Mouse (Mus musculus) heart, embryonic 14.5 days (tissue): ENCODE data around the gene Rufy2. TPM values are rescaled to one million over a fixed set of nuclear protein-coding genes. Genes with fewer than 3 reads are reported as not detected.
A peak's percentile ranks its signal among the peaks of the same experiment; 100 is the strongest.

Experiments used
- ATAC-seq: fragments of 200-750 bp; cut with Nextera tagmentation; 2 replicates; pipeline ENCODE4 v1.8.0; 2017; ENCODE audit warnings: low read depth, moderate TSS enrichment; ENCODE audit not compliant: insufficient number of reproducible peaks, insufficient read depth, low FRiP score
- H3K27ac ChIP-seq, 2 experiments: fragments of 200-500 bp in 1 of 2; fragments of 300-500 bp in 1 of 2; sonication (generic) in 1 of 2; replicated peaks in 1 of 2; 2 replicates each; pipeline ENCODE4 v1.5.1; 2012 to 2014; ENCODE audit warnings: low read depth in 2 of 2, low read length in 2 of 2, control low read depth in 1 of 2, mild to moderate bottlenecking in 1 of 2, mixed read lengths in 1 of 2; ENCODE audit not compliant: control insufficient read depth in 1 of 2, insufficient read depth in 1 of 2
- H3K27me3 ChIP-seq: fragments of 300-500 bp; sonication (generic); 2 replicates; pipeline ENCODE4 v1.6.1; 2014; ENCODE audit warnings: mild to moderate bottlenecking, low read length, control low read depth; ENCODE audit not compliant: control insufficient read depth, insufficient read depth
- H3K36me3 ChIP-seq: fragments of 300-500 bp; sonication (generic); 2 replicates; pipeline ENCODE4 v1.6.1; 2014; ENCODE audit warnings: mild to moderate bottlenecking, control low read depth, low read length, mixed read lengths; ENCODE audit not compliant: control insufficient read depth, insufficient read depth
- H3K4me1 ChIP-seq, 2 experiments: fragments of 200-500 bp in 1 of 2; fragments of 300-500 bp in 1 of 2; sonication (generic) in 1 of 2; 2 replicates each; pipeline ENCODE4 v1.6.1; 2012 to 2014; ENCODE audit warnings: low read length in 2 of 2, control low read depth in 1 of 2, mixed read lengths in 1 of 2; ENCODE audit not compliant: control insufficient read depth in 2 of 2, insufficient read depth in 2 of 2
- H3K4me2 ChIP-seq: fragments of 300-500 bp; sonication (generic); 2 replicates; pipeline ENCODE4 v1.6.1; 2014; ENCODE audit warnings: mild to moderate bottlenecking, low read length
- H3K4me3 ChIP-seq, 2 experiments: fragments of 200-500 bp in 1 of 2; fragments of 300-500 bp in 1 of 2; sonication (generic) in 1 of 2; 2 replicates each; pipeline ENCODE4 v1.5.1; 2012 to 2014; ENCODE audit warnings: low read length in 2 of 2, mild to moderate bottlenecking in 2 of 2, control low read depth in 1 of 2, low read depth in 1 of 2, moderate library complexity in 1 of 2; ENCODE audit not compliant: control insufficient read depth in 1 of 2, insufficient read depth in 1 of 2
- H3K9ac ChIP-seq: fragments of 300-500 bp; sonication (generic); 2 replicates; pipeline ENCODE4 v1.6.1; 2014; ENCODE audit warnings: mild to moderate bottlenecking, low read length
- H3K9me3 ChIP-seq: fragments of 300-500 bp; sonication (generic); 2 replicates; pipeline ENCODE4 v1.6.1; 2016; ENCODE audit warnings: low read length, control low read depth; ENCODE audit not compliant: control insufficient read depth
- WGBS: fragments of 180-500 bp; shearing (Covaris S2); extraction: QIAGEN DNeasy Blood & Tissue Kit; methylation state at CpG from one replicate; pipeline ENCODE4 v1.1.7; 2014; 5-methylcytosine and 5-hydroxymethylcytosine counted together
- polyA plus RNA-seq: library from polyadenylated mRNA; unstranded; fragments of >200 nt; fragmentation: Nextera tagmentation; extraction: Ambion mirVana; gene quantifications from 2 replicates; pipeline ENCODE4 v1.2.1, GENCODE M21; 2014

Rufy2 gene
- 15.5 and 15.8 TPM in 2 replicates for polyA plus RNA-seq

DNA sequence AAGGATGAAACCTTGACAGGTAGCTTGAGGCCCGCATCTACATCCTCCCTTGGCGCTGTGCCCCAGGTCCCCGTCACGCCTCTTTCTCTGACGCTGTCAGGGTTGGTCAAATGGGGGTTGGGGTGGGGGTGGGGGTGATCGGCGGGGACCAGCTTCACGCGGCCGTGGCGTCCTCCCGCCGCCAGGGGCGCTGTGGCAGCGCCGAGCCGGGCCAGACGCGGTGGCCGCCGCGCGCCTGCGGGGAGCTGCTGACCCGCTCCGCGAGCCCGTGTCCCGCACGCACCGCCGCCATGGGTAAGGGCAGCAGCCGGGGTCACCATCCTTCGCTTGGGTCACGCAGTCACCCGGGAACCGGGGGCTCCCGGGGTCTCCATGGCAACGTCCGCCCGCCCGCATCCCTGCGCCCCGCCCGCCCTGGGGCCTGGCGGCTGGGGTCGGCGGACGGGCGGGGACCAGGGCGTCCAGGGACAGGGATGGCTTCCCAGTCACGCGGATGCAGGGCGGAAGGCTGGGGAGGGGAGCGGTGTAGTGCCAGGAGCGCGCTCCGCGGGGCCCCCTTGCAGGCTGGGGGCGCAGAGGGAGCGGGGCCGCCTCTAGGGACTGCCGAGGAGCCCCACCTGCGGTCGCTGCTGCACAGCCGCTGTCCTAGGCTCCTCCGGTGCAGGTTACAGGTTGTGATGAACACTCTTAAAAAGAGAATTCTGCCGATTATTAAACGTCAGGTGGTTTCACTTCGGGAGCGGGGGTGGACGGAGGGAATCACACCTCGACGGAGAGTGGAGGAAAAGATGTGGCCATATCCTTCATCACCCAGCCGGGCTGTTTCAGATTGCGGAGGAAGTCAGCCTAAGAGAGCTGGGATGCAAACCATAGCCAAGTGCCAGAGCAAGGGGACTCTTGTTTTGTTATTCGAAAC lies at the start of gene Rufy2:
TSS of gene Rufy2 (plus strand) at position 185 of the 916 bp plus-strand sequence.
- peak within 1 kb of the TSS; percentile 25 to 59 for H3K27ac ChIP-seq
- H3K4me2 ChIP-seq = peak within 1 kb of the TSS; percentile 73
- ATAC-seq = peak; percentile 85
- H3K9ac ChIP-seq = peak within 1 kb of the TSS; percentile 90
- H3K4me1 ChIP-seq = peaks cover 4 to 15% of the 10 kb centered on the region in 2 experiments; a peak in 3 of 4 replicates
- H3K9me3 ChIP-seq = no peaks in the 10 kb centered on the region
- peaks cover 30% of the 10 kb centered on the region for H3K36me3 ChIP-seq
- peak within 1 kb of the TSS; percentile 91 to 94 for H3K4me3 ChIP-seq
- WGBS = under 1% methylated on average over 68 of the region's 77 CpGs
- no peaks in the 10 kb centered on the region for H3K27me3 ChIP-seq

DNA sequence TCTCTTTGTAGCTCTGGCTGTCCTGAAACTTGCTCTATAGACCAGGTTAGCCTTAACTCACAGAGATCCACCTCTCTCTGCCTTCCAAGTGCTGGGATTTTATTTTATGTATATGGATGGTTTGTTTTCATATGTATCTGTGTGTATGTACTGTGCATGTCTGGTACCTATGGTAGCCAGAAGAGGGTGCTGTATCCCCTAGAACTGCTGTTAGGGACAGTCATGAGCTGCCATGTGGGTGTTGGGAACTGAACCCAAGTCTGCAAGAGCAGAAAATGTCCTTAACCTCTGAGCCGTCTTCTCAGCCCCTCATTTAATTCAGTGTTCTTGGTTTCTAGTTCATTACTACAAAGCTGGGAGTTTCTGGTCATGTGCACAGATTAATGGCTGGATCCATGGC lies 47.6 kb upstream of the Rufy2 start:
- H3K9me3 ChIP-seq = no peaks in the 10 kb centered on the region
- H3K9ac ChIP-seq = no peak overlapping the region
- H3K4me1 ChIP-seq = no peaks in the 10 kb centered on the region
- H3K27me3 ChIP-seq = no peaks in the 10 kb centered on the region
- WGBS = 93% methylated on average over 1 of the region's 1 CpGs
- peaks cover 60% of the 10 kb centered on the region for H3K36me3 ChIP-seq
- ATAC-seq = no peak
- H3K27ac ChIP-seq = no peak overlapping the region
- no peak overlapping the region for H3K4me3 ChIP-seq
- H3K4me2 ChIP-seq = no peak overlapping the region

DNA sequence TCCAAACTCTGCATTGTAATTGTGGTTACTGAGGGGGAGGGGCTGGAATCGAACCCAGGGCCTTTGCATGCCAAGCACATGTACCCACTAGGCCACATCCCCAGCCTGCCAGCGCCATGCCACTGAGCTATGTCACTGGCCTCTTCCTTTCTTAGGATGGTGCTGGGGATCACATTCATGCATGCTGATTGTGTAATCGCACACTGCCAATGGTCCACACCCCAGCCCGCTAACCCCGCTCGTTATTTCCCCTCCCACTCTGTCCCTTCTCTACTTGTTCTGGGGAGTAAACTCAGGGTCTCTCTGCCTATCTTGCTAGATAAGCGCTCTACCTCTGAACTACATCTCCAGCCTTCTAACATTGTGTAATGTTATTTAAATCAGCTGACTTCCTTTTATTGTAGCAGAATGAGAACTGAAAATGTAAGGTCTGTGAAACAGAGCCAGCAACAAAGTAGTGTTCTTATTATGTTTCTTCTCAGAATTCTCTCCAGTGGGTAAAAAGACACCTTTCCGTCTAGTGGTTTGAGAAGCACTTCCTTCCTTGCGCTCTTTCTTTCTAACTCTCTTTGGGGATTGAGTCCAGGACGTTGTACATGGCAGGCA lies 34.9 kb upstream of the Rufy2 start:
- Histone ChIP-seq H3K9ac (no peak overlapping the region), H3K4me1 (peaks cover 0 to 3% of the 10 kb centered on the region in 2 experiments; a peak in 1 of 4 replicates), H3K36me3 (peaks cover 54% of the 10 kb centered on the region), H3K27me3 (no peaks in the 10 kb centered on the region), H3K27ac (no peak overlapping the region), H3K4me2 (no peak overlapping the region), H3K4me3 (no peak overlapping the region), H3K9me3 (no peaks in the 10 kb centered on the region)
- ATAC-seq = no peak
- WGBS = 79% methylated on average over 10 of the region's 10 CpGs

DNA sequence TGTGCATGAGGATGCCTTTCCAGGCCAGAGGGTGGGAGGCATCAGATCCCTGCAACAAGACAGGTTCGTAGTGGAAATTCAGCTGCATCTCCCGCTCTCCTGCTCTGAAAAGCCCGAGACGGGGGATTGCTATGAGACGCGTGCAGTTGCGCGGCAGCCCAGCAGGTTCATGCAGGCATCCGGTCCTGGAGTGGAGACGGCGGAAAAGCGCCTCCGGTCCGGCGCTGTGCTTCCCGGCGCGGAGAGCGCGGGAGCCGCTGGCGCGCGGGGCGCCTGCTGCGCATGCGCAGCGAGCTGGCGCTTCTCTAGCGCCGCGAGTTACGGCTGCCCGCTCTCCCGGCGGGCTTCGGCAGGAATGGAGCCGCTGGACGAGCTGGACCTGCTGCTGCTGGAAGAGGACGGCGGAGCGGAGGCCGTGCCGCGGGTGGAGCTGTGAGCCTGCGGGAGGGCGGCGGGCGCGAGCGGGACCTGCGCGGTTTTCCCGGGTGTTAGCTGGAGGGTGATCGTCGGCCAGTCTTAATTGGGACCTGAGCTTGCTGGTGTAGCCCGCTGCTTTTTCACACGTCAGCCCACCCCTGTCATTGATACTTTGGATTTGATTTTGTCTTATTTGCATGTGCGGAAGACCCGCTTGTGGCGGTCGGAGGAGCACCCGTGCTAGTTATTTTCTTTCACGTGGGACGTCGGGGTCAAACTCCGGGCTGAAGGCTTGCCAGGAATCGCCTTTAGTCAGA lies 33.1 kb upstream of the Rufy2 start, which contains the start of gene Dna2:
TSS of gene Dna2 (plus strand) at position 289 of the 734 bp plus-strand sequence.
- Histone ChIP-seq H3K4me2 (peak within 1 kb of the TSS; percentile 84), H3K27me3 (no peaks in the 10 kb centered on the region), H3K4me1 (peaks cover 0 to 3% of the 10 kb centered on the region in 2 experiments; a peak in 1 of 4 replicates), H3K4me3 (peak within 1 kb of the TSS; percentile 57 to 75), H3K27ac (peak within 1 kb of the TSS; percentile 86), H3K9ac (peak within 1 kb of the TSS; percentile 90), H3K36me3 (peaks cover 53% of the 10 kb centered on the region), H3K9me3 (no peaks in the 10 kb centered on the region)
- ATAC-seq = peak; percentile 71
- WGBS = under 1% methylated on average over 68 of the region's 68 CpGs

DNA sequence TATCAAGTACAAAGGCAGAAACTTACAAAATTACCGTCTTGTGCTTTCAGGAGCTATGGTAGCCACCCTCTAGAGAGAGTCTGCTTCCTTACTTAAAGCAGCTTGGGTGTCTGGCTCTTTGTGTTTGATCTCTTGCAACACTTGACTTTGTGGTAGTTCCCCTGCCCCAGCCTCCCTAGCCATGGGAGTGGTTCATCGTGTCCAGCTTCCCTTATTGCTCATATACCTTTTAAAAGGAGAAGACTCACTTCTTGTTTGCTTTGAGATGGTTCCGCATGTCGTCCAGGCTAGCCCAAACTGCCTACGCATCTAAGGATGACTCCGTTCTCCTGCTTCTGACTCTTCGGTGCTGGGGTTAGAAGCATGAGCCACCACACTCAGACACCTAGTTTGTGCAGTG lies 31.5 kb upstream of the Rufy2 start:
- H3K4me3 ChIP-seq = no peak overlapping the region
- no peak for ATAC-seq
- H3K27me3 ChIP-seq = no peaks in the 10 kb centered on the region
- H3K9ac ChIP-seq = no peak overlapping the region
- peaks cover 0 to 3% of the 10 kb centered on the region in 2 experiments; a peak in 1 of 4 replicates for H3K4me1 ChIP-seq
- no peak overlapping the region for H3K4me2 ChIP-seq
- H3K36me3 ChIP-seq = peaks cover 40% of the 10 kb centered on the region
- H3K9me3 ChIP-seq = no peaks in the 10 kb centered on the region
- no peak overlapping the region for H3K27ac ChIP-seq
- WGBS = 91% methylated on average over 7 of the region's 7 CpGs

DNA sequence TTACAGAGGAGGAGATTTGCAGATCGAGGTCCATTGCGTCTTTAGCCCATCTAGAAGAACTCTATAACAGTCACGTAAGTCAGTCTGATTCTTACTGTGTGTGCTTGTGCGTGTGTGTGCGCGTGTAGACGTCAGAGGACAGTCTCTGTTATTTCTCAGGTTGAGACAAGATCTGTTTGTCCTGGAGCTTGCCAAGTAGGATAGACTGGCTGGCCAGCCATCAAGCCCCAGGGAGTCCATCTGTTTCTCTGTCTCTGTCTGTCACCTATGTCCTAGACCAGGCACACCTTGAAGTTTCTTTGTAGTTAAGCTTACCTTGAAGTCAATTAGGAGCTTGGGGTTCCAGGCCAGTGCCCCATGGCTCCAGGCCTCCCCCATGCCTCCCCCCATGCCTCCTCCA lies 16.1 kb upstream of the Rufy2 start:
- Histone ChIP-seq H3K4me1 (no peaks in the 10 kb centered on the region), H3K9ac (no peak overlapping the region), H3K9me3 (no peaks in the 10 kb centered on the region), H3K27ac (no peak overlapping the region), H3K36me3 (peaks cover 94% of the 10 kb centered on the region), H3K4me3 (no peak overlapping the region), H3K4me2 (no peak overlapping the region), H3K27me3 (no peaks in the 10 kb centered on the region)
- WGBS = 94% methylated on average over 7 of the region's 7 CpGs
- no peak for ATAC-seq

DNA sequence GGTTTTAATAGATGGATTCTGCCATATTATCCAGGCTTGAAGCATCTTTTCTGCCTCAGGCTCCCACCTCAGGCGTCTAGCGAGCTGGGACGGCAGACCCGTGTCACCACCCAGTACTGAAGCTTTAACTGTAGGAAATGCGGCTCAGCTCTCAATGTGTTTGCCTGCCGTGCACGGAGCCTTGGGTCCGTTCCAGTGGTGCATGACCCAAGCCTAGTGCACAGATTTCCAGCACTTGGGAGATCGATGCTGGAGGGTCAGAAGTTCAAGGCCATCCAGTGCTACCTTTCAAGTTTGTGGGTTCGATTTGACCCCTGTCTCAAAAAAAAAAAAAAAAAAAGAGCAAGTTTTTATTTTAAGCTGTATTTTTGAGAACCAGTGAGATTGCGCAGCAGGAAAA lies 14.2 kb upstream of the Rufy2 start:
- no peak for ATAC-seq
- Histone ChIP-seq H3K4me1 (no peaks in the 10 kb centered on the region), H3K9ac (no peak overlapping the region), H3K27ac (no peak overlapping the region), H3K4me3 (no peak overlapping the region), H3K27me3 (no peaks in the 10 kb centered on the region), H3K4me2 (no peak overlapping the region), H3K9me3 (no peaks in the 10 kb centered on the region), H3K36me3 (peaks cover 95% of the 10 kb centered on the region)
- WGBS = 94% methylated on average over 11 of the region's 11 CpGs
